Mouse (Mus musculus) limb, embryonic 11.5 days (tissue): ENCODE measurements around the gene Ebna1bp2. TPM values are rescaled to one million over a fixed set of nuclear protein-coding genes. Genes with fewer than 3 reads are reported as not detected.
A peak's percentile ranks its signal among the peaks of the same experiment; 100 is the strongest.

Experiments used
- ATAC-seq: fragments of 200-750 bp; cut with Nextera tagmentation; 2 replicates; pipeline ENCODE4 v1.8.0; 2017; ENCODE audit warnings: low read depth; ENCODE audit not compliant: insufficient number of reproducible peaks, low FRiP score, low TSS enrichment
- DNase-seq: peaks from one replicate; pipeline ENCODE4 v3.0.0-alpha.2; 2015; ENCODE audit warnings: low spot score
- H3K27ac ChIP-seq: fragments of 300-500 bp; sonication (generic); replicated peaks from 2 replicates; pipeline ENCODE4 v1.5.1; 2014; ENCODE audit warnings: low read depth, mild to moderate bottlenecking, low read length
- H3K27me3 ChIP-seq: fragments of 300-500 bp; sonication (generic); 2 replicates; pipeline ENCODE4 v1.6.1; 2014; ENCODE audit warnings: mild to moderate bottlenecking, low read length, mixed read lengths; ENCODE audit not compliant: control insufficient read depth, insufficient read depth
- H3K36me3 ChIP-seq: fragments of 300-500 bp; sonication (generic); 2 replicates; pipeline ENCODE4 v1.6.1; 2014; ENCODE audit warnings: mild to moderate bottlenecking, low read length, moderate library complexity, mixed read lengths; ENCODE audit not compliant: control insufficient read depth, insufficient read depth
- H3K4me1 ChIP-seq: fragments of 300-500 bp; sonication (generic); 2 replicates; pipeline ENCODE4 v1.6.1; 2014; ENCODE audit warnings: low read length, mixed read lengths; ENCODE audit not compliant: control insufficient read depth, insufficient read depth
- H3K4me2 ChIP-seq: fragments of 300-500 bp; sonication (generic); 2 replicates; pipeline ENCODE4 v1.6.1; 2014; ENCODE audit warnings: low read depth, mild to moderate bottlenecking, moderate library complexity; ENCODE audit not compliant: severe bottlenecking
- H3K4me3 ChIP-seq: fragments of 300-500 bp; sonication (generic); 2 replicates; pipeline ENCODE4 v1.5.1; 2014; ENCODE audit warnings: low read depth, low read length
- H3K9ac ChIP-seq: fragments of 300-500 bp; sonication (generic); 2 replicates; pipeline ENCODE4 v1.6.1; 2014; ENCODE audit warnings: mild to moderate bottlenecking, low read length
- H3K9me3 ChIP-seq: fragments of 300-500 bp; sonication (generic); 2 replicates; pipeline ENCODE4 v1.6.1; 2016; ENCODE audit warnings: low read length; ENCODE audit not compliant: control insufficient read depth
- WGBS: fragments of 180-500 bp; shearing (Covaris S2); extraction: QIAGEN DNeasy Blood & Tissue Kit; methylation state at CpG from one replicate; pipeline ENCODE4 v1.1.7; 2014; 5-methylcytosine and 5-hydroxymethylcytosine counted together
- polyA plus RNA-seq: library from polyadenylated mRNA; unstranded; fragments of >200 nt; fragmentation: Nextera tagmentation; extraction: Ambion mirVana; gene quantifications from 2 replicates; pipeline ENCODE4 v1.2.1, GENCODE M21; 2014

Gene Ebna1bp2
- polyA plus RNA-seq, 1 experiment from 2014 or later = 180 TPM

- no peak overlapping the region for H3K4me2 ChIP-seq
- H3K27ac ChIP-seq = no peak overlapping the region
- H3K27me3 ChIP-seq = no peaks in the 10 kb centered on the region
- whole genome bisulfite sequencing = 20% methylated on average over 2 of the region's 2 CpGs
- no peak overlapping the region for H3K4me3 ChIP-seq
- H3K36me3 ChIP-seq = no peaks in the 10 kb centered on the region
- no peaks in the 10 kb centered on the region for H3K9me3 ChIP-seq
- no peaks in the 10 kb centered on the region for H3K4me1 ChIP-seq
- ATAC-seq (no peak), DNase-seq (peak; percentile 86)
- H3K9ac ChIP-seq = no peak overlapping the region
Observed at GRCm38 (mm10) chr4:118645234-118645633, 24.6 kb downstream of the Ebna1bp2 start.

GRCm38 (mm10) chr4:118658652-118659051, 38.1 kb downstream of the Ebna1bp2 start, which contains the start of gene Olfr62:
TSS of gene Olfr62 (plus strand) at chr4:118658952.
- H3K36me3 ChIP-seq = no peaks in the 10 kb centered on the region
- H3K27me3 ChIP-seq = no peaks in the 10 kb centered on the region
- no peaks in the 10 kb centered on the region for H3K9me3 ChIP-seq
- DNase-seq = no peak
- no peak within 1 kb of the TSS for H3K4me2 ChIP-seq
- no peaks in the 10 kb centered on the region for H3K4me1 ChIP-seq
- H3K9ac ChIP-seq = no peak within 1 kb of the TSS
- ATAC-seq = no peak
- no peak within 1 kb of the TSS for H3K4me3 ChIP-seq
- no peak within 1 kb of the TSS for H3K27ac ChIP-seq

Other genes with a start within 250 kb of the Ebna1bp2 start
- gene Szt2, start 211.5 kb upstream of the Ebna1bp2 start, polyA plus RNA-seq = 11.0 and 13.3 TPM in 2 replicates
- 130 and 134 TPM in 2 replicates for gene Med8, start 211.5 kb upstream of the Ebna1bp2 start, polyA plus RNA-seq
- gene Elovl1, start 192.7 kb upstream of the Ebna1bp2 start, polyA plus RNA-seq = 42.7 and 48.8 TPM in 2 replicates
- gene Cdc20, start 183.4 kb upstream of the Ebna1bp2 start, polyA plus RNA-seq = 355 and 368 TPM in 2 replicates
- gene Mpl, start 163.3 kb upstream of the Ebna1bp2 start, polyA plus RNA-seq = 1.3 TPM in 2 replicates
- gene Tie1, start 130.7 kb upstream of the Ebna1bp2 start, polyA plus RNA-seq = 9.9 and 12.6 TPM in 2 replicates
- gene 2610528J11Rik, start 93.8 kb upstream of the Ebna1bp2 start, polyA plus RNA-seq = 1.0 and 1.6 TPM in 2 replicates
- gene Tmem125, start 76.8 kb upstream of the Ebna1bp2 start, polyA plus RNA-seq = 0.27 and 0.33 TPM in 2 replicates
- 0.40 and 0.45 TPM in 2 replicates for gene Cfap57, start within 50 bp of the Ebna1bp2 start, polyA plus RNA-seq
- gene Olfr62, start 38.2 kb downstream of the Ebna1bp2 start, polyA plus RNA-seq = not detected in 2 replicates
- gene Olfr1342, start 72.0 kb downstream of the Ebna1bp2 start, polyA plus RNA-seq = 0.08 and 0.26 TPM in 2 replicates
- not detected in 2 replicates for gene Olfr1341, start 82.7 kb downstream of the Ebna1bp2 start, polyA plus RNA-seq
- not detected in 2 replicates for gene Olfr1340, start 99.3 kb downstream of the Ebna1bp2 start, polyA plus RNA-seq
- gene Olfr1339, start 111.4 kb downstream of the Ebna1bp2 start, polyA plus RNA-seq = not detected in 2 replicates
- not detected in 2 replicates for gene Olfr1338, start 137.9 kb downstream of the Ebna1bp2 start, polyA plus RNA-seq
- gene Olfr1337, start 161.8 kb downstream of the Ebna1bp2 start, polyA plus RNA-seq = not detected in 2 replicates
- gene Olfr1335, start 189.1 kb downstream of the Ebna1bp2 start, polyA plus RNA-seq = not detected in 2 replicates
- gene Olfr1333, start 215.5 kb downstream of the Ebna1bp2 start, polyA plus RNA-seq = not detected in 2 replicates
- gene Olfr1331, start 243.8 kb downstream of the Ebna1bp2 start, polyA plus RNA-seq = not detected in 2 replicates